Mouse (Mus musculus): ENCODE results near the gene Ankrd39.

GRCm38 (mm10) chr1:36579974-36580383, 32.7 kb upstream of the Ankrd39 start:
- no peak for TF ChIP-seq POLR2A (IDR thresholded peaks at IDR 0.05; ENCODE audit: insufficient read depth, low read depth, low read length)
- no peak for TF ChIP-seq CTCF (IDR thresholded peaks at IDR 0.05)
- TF ChIP-seq EP300 (IDR thresholded peaks at IDR 0.05; ENCODE audit: insufficient read depth, low read depth, low read length) = no peak
